In the genomic region with DNA sequence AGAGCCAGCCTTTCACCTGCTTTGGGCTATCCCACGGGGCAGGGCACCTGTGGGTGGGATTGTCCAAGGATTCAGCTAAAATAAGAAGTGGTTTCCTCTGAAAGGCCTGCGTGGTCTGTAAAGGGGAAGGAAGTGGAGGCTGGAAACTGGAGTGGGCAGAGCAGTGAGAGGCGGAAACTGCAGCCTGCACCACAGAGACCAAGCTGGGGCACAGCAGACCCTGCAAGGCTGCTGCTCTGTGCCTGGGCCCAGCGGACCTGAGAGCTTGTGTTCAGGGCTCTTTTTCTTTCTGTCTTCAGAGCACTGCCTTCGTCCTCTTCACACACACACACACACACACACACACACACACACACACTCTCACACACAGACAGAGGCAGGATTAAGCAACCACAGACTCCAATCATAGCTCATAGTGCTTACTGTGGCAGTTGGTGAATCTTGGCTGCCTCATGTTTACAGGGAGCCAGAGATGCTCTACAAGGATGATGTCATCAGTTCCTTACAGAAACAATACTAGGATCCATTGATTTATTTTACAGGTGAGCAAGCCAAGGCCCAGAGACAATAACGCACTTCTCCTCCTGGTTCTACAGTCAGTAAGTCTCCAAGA, we compare ENCODE assay signal across 10 mouse cellular contexts. TPM values are rescaled to one million over a fixed set of nuclear protein-coding genes. Genes with fewer than 3 reads are reported as not detected.
A peak's percentile ranks its signal among the peaks of the same experiment; 100 is the strongest.
DNase-seq lines count a peak whose midpoint lies in the region; ATAC-seq and TF ChIP-seq lines count a peak whose summit lies in the region.
"Had no signal": no experiment of that assay in that cellular context is flagged by ENCODE, and none has a peak within 500 bp of the region (broad histone marks: within the 10 kb centered on the region; RNA-seq: fewer than 3 reads in every experiment).

No protein-coding gene starts in this region.

- H3K4me1 ChIP-seq in forebrain, embryonic 14.5 days (ENCODE audit: control insufficient read depth, insufficient read depth, low read length): peaks cover 3% of the 10 kb centered on the region; the same call in 1 of the 2 replicates
- H3K4me1 ChIP-seq in forebrain, embryonic 13.5 days: peaks cover 7% of the 10 kb centered on the region; the same call in 1 of the 2 replicates
- peaks cover 10% of the 10 kb centered on the region for H3K4me1 ChIP-seq in lung, adult 2 months (ENCODE audit: control insufficient read depth, insufficient read depth, low read length)
- no peaks in the 10 kb centered on the region for H3K4me1 ChIP-seq in liver, embryonic 11.5 days (replicated peaks; ENCODE audit: control insufficient read depth, insufficient read depth, low read length)
- H3K4me1 ChIP-seq in small intestine, adult 2 months (ENCODE audit: control insufficient read depth, insufficient read depth, insufficient read length, low read length): peaks cover 20% of the 10 kb centered on the region

- no peak overlapping the region for H3K9ac ChIP-seq in forebrain, embryonic 14.5 days (ENCODE audit: low read length)
- no peak overlapping the region for H3K9ac ChIP-seq in forebrain, embryonic 13.5 days
- H3K9ac ChIP-seq in liver, embryonic 11.5 days (ENCODE audit: low read depth, low read length): no peak overlapping the region
- H3K9ac ChIP-seq: hindbrain, embryonic 14.5 days had no signal

- no peaks in the 10 kb centered on the region for H3K9me3 ChIP-seq in forebrain, embryonic 14.5 days (replicated peaks; ENCODE audit: control insufficient read depth, low read length)
- no peaks in the 10 kb centered on the region for H3K9me3 ChIP-seq in forebrain, embryonic 13.5 days (replicated peaks)
- H3K9me3 ChIP-seq in liver, embryonic 11.5 days (ENCODE audit: control insufficient read depth, low read length): no peaks in the 10 kb centered on the region

- TF ChIP-seq POLR2A in lung, adult 2 months (IDR thresholded peaks at IDR 0.05; ENCODE audit: borderline replicate concordance, extremely low read depth, low read depth, low read length): no peak
- TF ChIP-seq POLR2A in small intestine, adult 2 months (IDR thresholded peaks at IDR 0.05; ENCODE audit: low read depth, low read length): no peak

- 75% methylated on average over 6 of the region's 6 CpGs for WGBS in forebrain, embryonic 14.5 days
- 79% methylated on average over 6 of the region's 6 CpGs for WGBS in forebrain, embryonic 13.5 days
- 50% methylated on average over 6 of the region's 6 CpGs for WGBS in lung, adult 2 months
- 53% methylated on average over 6 of the region's 6 CpGs for WGBS in liver, embryonic 11.5 days
- 70% methylated on average over 6 of the region's 6 CpGs for WGBS in small intestine, adult 2 months

- DNase-seq in forebrain, embryonic 14.5 days (ENCODE audit: low spot score): peak; percentile 25
- DNase-seq in lung, adult 18-20 months: peak; percentile 43 to 49
- DNase-seq in lung, adult 2 months: no peak
- DNase-seq in liver, embryonic 11.5 days (ENCODE audit: low spot score): no peak
- DNase-seq in embryo, embryonic 10.5 days (ENCODE audit: low spot score): no peak
- DNase-seq in cerebellum, adult 9-10 months: no peak

- no peaks in the 10 kb centered on the region for H3K27me3 ChIP-seq in forebrain, embryonic 14.5 days (replicated peaks; ENCODE audit: control insufficient read depth, insufficient read depth, low read length)
- H3K27me3 ChIP-seq in forebrain, embryonic 13.5 days: no peaks in the 10 kb centered on the region
- H3K27me3 ChIP-seq in liver, embryonic 11.5 days (replicated peaks; ENCODE audit: control insufficient read depth, insufficient read depth, low read length): no peaks in the 10 kb centered on the region
- no peaks in the 10 kb centered on the region for H3K27me3 ChIP-seq in small intestine, adult 2 months (ENCODE audit: control insufficient read depth, insufficient read depth, low read length)

- no peak overlapping the region for H3K4me3 ChIP-seq in forebrain, embryonic 14.5 days (ENCODE audit: low read depth, low read length)
- no peak overlapping the region for H3K4me3 ChIP-seq in forebrain, embryonic 13.5 days
- no peak overlapping the region for H3K4me3 ChIP-seq in lung, adult 2 months (replicated peaks; ENCODE audit: extremely low read depth, low read depth, low read length)
- H3K4me3 ChIP-seq in liver, embryonic 11.5 days (ENCODE audit: low read depth, low read length): no peak overlapping the region
- no peak overlapping the region for H3K4me3 ChIP-seq in small intestine, adult 2 months (ENCODE audit: low read depth, low read length)
- H3K4me3 ChIP-seq: myocyte had no signal

- H3K27ac ChIP-seq in forebrain, embryonic 14.5 days (ENCODE audit: low read depth, low read length): no peak overlapping the region
- H3K27ac ChIP-seq in forebrain, embryonic 13.5 days: no peak overlapping the region
- H3K27ac ChIP-seq in liver, embryonic 11.5 days (ENCODE audit: low read depth, low read length): peak overlapping the region; percentile 21
- peak overlapping the region; percentile 11; the same call in 1 of the 2 replicates for H3K27ac ChIP-seq in small intestine, adult 2 months (ENCODE audit: insufficient read depth, low read depth, low read length)
- H3K27ac ChIP-seq: hindbrain, embryonic 14.5 days had no signal

- no peaks in the 10 kb centered on the region for H3K36me3 ChIP-seq in forebrain, embryonic 14.5 days (ENCODE audit: control insufficient read depth, insufficient read depth, low read length)
- H3K36me3 ChIP-seq in forebrain, embryonic 13.5 days (ENCODE audit: poor library complexity, severe bottlenecking): no peaks in the 10 kb centered on the region
- H3K36me3 ChIP-seq in liver, embryonic 11.5 days (ENCODE audit: control insufficient read depth, insufficient read depth, low read length): no peaks in the 10 kb centered on the region
- no peaks in the 10 kb centered on the region for H3K36me3 ChIP-seq in small intestine, adult 2 months (ENCODE audit: control insufficient read depth, insufficient read depth, low read length)

- TF ChIP-seq CTCF in lung, adult 2 months (IDR thresholded peaks at IDR 0.05; ENCODE audit: insufficient read depth, low read length): no peak
- no peak for TF ChIP-seq CTCF in small intestine, adult 2 months (IDR thresholded peaks at IDR 0.05; ENCODE audit: extremely low read depth, insufficient read length, insufficient replicate concordance, low read depth, low read length)

- no peak overlapping the region for H3K4me2 ChIP-seq in forebrain, embryonic 14.5 days (ENCODE audit: low read length)
- no peak overlapping the region for H3K4me2 ChIP-seq in forebrain, embryonic 13.5 days
- H3K4me2 ChIP-seq in liver, embryonic 11.5 days: no peak overlapping the region
- H3K4me2 ChIP-seq: hindbrain, embryonic 14.5 days had no signal

- ATAC-seq in forebrain, embryonic 14.5 days: no peak
- no peak for ATAC-seq in forebrain, embryonic 13.5 days
- ATAC-seq in liver, embryonic 11.5 days (replicated peaks; ENCODE audit: low FRiP score): no peak

RNA-seq across cellular contexts. Expression of gene Nek6, which starts 30.2 kb away (rescaled TPM):
- polyA plus RNA-seq in forebrain, embryonic 14.5 days (2014; fragmentation: Nextera tagmentation; extraction: Ambion mirVana): 95.1 and 96.7 TPM in 2 replicates
- polyA plus RNA-seq in forebrain, embryonic 13.5 days (2015; fragmentation: Nextera tagmentation; extraction: Ambion mirVana): 122 and 124 TPM in 2 replicates
- 25.8 and 27.6 TPM in 2 replicates for polyA plus RNA-seq in lung, adult 2 months (2012; rRNA removed)
- 64.9 and 66.2 TPM in 2 replicates for polyA plus RNA-seq in liver, embryonic 11.5 days (2014; fragmentation: Nextera tagmentation; extraction: Ambion mirVana)
- polyA plus RNA-seq in small intestine, adult 2 months (2012; rRNA removed): 24.6 and 173 TPM in 2 replicates

Comparison
In these comparisons a context has a peak if more than half of its experiments do, and no peak if none do; other contexts are left out.
1. DNase-seq: peak in forebrain, embryonic 14.5 days (single experiment) and lung, adult 18-20 months (2 of 2); none in lung, adult 2 months (single experiment), liver, embryonic 11.5 days (single experiment), embryo, embryonic 10.5 days (single experiment) and cerebellum, adult 9-10 months (single experiment).
2. H3K27ac ChIP-seq: peak in liver, embryonic 11.5 days (single experiment) and small intestine, adult 2 months (single experiment); none in forebrain, embryonic 14.5 days (single experiment) and forebrain, embryonic 13.5 days (single experiment).